Mouse (Mus musculus) bone marrow, adult 2 months (tissue): ENCODE measurements at regions not wholly inside any gene's neighbourhood (a gene's known extent, or its start where the extent isn't known, plus 50 kb on each side); places are given as distances from the start of the nearest gene placed in this dataset.

Experiments used
- CTCF ChIP-seq: fragments of 200-500 bp; IDR thresholded peaks from 2 replicates; pipeline ENCODE4 v1.5.1; 2011; ENCODE audit warnings: low read length, control low read depth; ENCODE audit not compliant: control insufficient read depth, insufficient read depth
- POLR2A ChIP-seq: fragments of 200-500 bp; IDR thresholded peaks from 2 replicates; pipeline ENCODE4 v1.6.1; 2011; ENCODE audit warnings: low read depth, mild to moderate bottlenecking, control low read depth, low read length, borderline replicate concordance; ENCODE audit not compliant: control insufficient read depth

- no peak for TF ChIP-seq CTCF
- TF ChIP-seq POLR2A: no peak
These were observed 600.0 kb downstream of the Gm9195 start for GRCm38 (mm10) chr14:71891667-71892066.
